Mouse (Mus musculus) layer of hippocampus, adult 8-10 months (tissue): Measurements from ENCODE around the gene Nr5a1. TPM values are rescaled to one million over a fixed set of nuclear protein-coding genes. Genes with fewer than 3 reads are reported as not detected.

Experiments
- DNase-seq, 2 experiments: peaks; one replicate each; pipeline ENCODE4 v3.0.0; 2022; ENCODE audit warnings: low spot score in 2 of 2
- total RNA-seq, 4 experiments: library from RNA; stranded (reverse); gene quantifications; 2 replicates each; pipeline ENCODE4 v1.2.4; 2022

The Nr5a1 gene
- total RNA-seq, 4 experiments from 2014 or later: 0.11 to 0.21 TPM; not detected in 2

DNA sequence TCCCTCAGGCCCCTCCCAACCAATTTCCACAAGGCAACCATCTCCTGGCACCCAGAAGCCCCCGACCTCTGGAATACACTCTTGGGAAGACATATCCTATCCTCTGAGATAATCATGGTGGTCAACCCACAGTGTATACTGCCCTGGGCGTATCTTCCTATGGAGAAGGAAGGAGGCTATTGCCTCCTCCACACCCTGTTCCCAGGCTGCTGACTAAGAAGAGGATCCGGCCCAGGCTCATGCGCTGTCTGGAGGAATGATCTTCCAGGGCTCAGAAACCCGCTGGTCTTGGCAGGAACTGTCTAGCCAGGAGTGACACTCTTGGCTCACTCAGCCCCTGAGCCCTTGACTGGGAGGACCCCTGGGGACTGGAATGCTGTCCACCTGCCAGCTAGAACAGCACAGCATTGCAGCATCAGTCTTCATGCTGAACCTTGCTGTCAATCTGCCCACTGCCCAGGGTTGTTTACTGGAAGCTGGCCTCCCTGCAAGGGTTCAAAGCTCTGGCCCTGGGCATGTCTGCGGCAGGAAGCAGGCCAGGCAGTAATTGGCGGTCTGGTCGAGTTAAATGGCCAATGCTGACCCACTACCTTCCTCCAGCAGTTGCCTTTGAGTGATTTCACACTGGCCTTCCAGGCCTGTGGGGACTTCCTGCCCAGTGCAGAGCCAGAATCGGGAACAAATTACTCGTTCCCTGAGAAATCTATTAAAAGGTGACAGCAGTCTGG lies 61.6 kb downstream of the Nr5a1 start:
- DNase-seq: no peak

DNA sequence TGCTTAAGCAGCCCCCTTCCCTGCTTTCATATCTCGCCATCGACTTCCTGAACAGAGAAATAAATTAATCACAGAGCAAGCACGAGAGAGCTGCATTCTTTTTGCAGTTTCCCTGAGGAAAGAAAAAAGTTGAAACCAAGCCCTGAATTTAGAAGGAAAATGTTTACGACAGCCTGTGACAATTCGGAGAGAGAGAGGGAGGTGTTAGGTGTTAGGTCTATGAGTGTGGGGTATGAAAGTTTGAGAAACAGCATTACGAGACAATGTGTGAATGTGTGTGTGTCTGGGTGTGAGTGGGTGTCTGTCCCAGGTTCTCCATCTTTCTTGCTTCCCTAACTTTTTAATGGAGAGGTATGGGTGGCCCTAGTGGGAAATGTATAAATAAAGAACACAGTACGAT lies 62.2 kb downstream of the Nr5a1 start:
- DNase-seq: no peak

DNA sequence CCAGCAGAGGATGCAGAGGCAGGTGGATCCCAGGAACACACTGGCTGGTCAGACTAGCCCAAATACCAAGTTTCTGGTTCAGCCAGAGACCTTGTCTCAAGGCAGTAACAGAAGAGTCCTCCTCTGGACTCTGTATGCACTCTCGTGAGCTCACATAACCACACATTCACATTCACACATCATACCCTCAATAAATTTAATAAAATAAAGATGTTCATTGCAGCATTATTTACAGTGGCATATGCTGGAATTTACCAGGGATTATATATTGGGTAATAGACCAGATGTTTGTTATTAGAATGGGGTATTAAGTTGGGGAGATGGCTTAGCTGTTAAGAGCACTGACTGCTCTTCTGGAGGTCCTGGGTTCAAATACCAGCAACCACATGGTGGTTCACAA lies 64.0 kb downstream of the Nr5a1 start:
- no peak for DNase-seq

DNA sequence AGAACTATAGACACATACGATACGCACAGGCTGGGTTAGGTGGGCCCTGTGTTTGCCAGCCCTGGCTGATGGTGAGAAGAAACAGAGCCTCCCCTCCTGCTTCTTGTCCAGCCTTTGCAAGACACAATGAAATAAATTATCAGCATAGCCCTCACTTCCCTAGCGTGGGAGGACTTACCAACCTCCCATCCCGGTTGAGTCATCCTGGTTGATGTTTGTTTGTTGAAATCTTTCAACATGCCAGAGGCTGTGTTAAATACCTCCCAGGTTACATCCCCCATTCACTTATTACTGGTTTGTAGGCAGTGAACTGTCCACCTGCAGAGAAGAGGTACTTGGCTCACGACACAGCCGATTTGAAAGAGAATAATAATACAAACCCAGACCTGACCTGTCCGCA lies 66.7 kb downstream of the Nr5a1 start:
- no peak for DNase-seq

DNA sequence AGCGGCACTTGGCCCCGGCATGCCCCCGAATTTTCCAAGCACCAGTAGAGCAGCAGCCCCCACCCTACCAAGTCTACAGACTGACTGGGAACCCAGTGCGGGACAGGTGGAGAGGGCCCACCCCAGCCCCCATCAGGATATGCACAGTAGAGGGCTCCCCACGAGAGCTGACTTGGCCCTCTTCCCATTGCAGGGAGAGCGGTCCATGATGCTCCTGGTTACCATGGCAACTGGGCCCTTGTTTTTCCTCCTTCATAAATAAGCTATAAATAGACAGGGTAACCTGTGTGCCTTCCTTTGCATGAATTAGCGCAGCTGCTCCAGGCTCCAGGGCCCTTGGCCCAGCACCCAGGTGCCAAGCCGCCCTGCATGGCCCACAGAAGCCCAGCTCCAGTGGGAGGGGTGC lies 67.1 kb downstream of the Nr5a1 start:
- peak; percentile 63 to 72 for DNase-seq

DNA sequence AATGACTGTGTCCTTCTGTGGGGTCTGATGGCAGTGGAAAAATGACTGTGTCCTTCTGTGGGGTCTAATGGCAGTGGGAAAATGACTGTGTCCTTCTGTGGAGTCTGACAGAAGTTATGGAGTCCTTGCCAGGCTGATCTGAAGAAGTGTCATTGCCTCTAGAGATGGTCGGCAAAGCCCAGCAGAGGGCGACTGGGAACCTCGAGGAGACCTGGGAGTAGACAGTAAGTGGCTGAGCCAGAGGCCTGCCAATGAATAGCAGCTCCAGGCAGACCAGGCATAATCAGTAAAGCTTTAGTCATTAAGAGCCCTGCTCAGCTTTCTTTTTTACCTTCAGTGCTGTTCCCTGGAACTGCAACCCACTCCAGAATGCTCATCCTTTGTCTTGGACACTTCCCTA lies 68.4 kb downstream of the Nr5a1 start:
- peak; percentile 72 to 76 for DNase-seq

DNA sequence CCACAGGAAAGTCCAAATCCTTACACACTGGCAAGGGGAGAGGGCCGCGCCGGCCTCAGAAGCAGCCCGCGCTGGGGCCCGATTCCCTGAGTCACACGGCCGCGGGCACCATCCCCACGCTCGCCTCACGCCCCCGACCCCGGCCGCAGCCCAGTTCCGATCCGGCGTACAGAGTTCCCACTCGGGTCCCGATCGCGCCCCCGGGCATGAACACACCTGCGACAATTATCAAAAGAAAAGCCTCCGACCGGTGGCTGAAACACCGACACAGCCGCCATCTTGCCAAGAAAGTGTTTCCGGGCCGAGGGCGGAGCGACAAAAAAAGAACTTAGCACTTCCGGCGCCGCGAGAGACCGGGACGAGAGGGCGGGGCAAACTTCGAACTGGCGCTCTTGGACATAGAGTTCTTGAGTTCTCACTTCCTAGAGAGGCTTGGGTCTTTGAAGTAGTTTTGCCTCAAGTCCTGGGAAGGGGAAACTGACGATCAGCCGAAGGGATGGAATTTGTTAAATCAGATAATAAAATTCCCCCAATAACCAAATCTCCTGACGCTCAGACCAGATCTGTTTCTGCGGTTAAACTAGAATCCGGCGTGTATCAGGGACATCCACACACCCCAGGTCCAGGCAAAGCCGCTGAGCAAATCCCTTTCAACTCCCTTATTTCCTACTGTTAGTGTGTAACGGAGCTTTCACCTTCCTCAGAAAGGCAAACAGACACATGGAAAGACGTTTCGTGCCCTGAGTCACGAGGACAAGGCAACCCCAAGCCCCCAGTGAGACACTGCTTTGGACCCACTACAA lies 70.5 kb downstream of the Nr5a1 start, which contains the start of gene Psmb7:
Gene Psmb7, minus strand, starts transcription at position 463 of the 803 bp plus-strand sequence.
- peak; percentile 80 to 84 for DNase-seq

Other genes starting within 250 kb of the Nr5a1 start
- 10 to 100 TPM; 34.1 to 54.9 (median 44.9) TPM for gene Nek6, start 202.9 kb downstream of the Nr5a1 start, total RNA-seq
- 100 to 1,000 TPM; 190 to 208 (median 197) TPM for gene Psmb7, start 70.5 kb downstream of the Nr5a1 start, total RNA-seq
- gene Nr6a1, start 213.1 kb upstream of the Nr5a1 start, total RNA-seq: 1 to 10 TPM; 5.7 to 9.2 (median 7.7) TPM
- 1 to 10 TPM; 1.7 to 1.9 (median 1.8) TPM for gene Olfml2a, start 217.4 kb upstream of the Nr5a1 start, total RNA-seq